In genomic region chr2:128127121-128127671, GRCm38 (mm10) we compare ENCODE assay signal across 8 mouse cellular contexts. TPM values are rescaled to one million over a fixed set of nuclear protein-coding genes. Genes with fewer than 3 reads are reported as not detected.
A peak's percentile ranks its signal among the peaks of the same experiment; 100 is the strongest.
DNase-seq lines count a peak whose midpoint lies in the region; ATAC-seq lines count a peak whose summit lies in the region.

No protein-coding gene starts in this region.

- H3K4me1 ChIP-seq in lung, embryonic 15.5 days = peaks cover 59% of the 10 kb centered on the region

- peaks cover 25% of the 10 kb centered on the region for H3K36me3 ChIP-seq in lung, embryonic 15.5 days

- ATAC-seq in hematopoietic stem cell, adult 5-6 weeks (replicated peaks in 1 of 2; ENCODE audit: insufficient read depth in 1 of 2, low FRiP score in 2 of 2, low TSS enrichment in 1 of 2, low read depth in 1 of 2, poor library complexity in 2 of 2, severe bottlenecking in 2 of 2) = peak; percentile 54 to 61
- peak; percentile 87 for ATAC-seq in lung, embryonic 15.5 days (ENCODE audit: borderline replicate concordance, extremely low read depth, low FRiP score, low TSS enrichment)

- H3K9ac ChIP-seq in lung, embryonic 15.5 days = peak overlapping the region; percentile 81

- H3K27me3 ChIP-seq in lung, embryonic 15.5 days = peaks cover 23% of the 10 kb centered on the region

- DNase-seq in MEL-GATA-1-ER (ENCODE audit: extremely low read depth, low read depth) = peak; percentile 68
- peak; percentile 76 for DNase-seq in cerebellum, adult 8-10 months
- DNase-seq in forelimb bud, embryonic 11.5 days (ENCODE audit: low read depth, low spot score) = peak; percentile 91
- DNase-seq in layer of hippocampus, adult 9-10 months (ENCODE audit: low spot score) = peak; percentile 41
- peak; percentile 83 for DNase-seq in ovary, postnatal 10 days (ENCODE audit: low spot score)
- DNase-seq in thymus, postnatal 10 days (ENCODE audit: low spot score in 2 of 2) = peak; percentile 89 to 90

- WGBS in lung, embryonic 15.5 days = under 1% methylated on average over 67 of the region's 67 CpGs

- H3K27ac ChIP-seq in lung, embryonic 15.5 days = peak overlapping the region; percentile 96

- H3K4me3 ChIP-seq in lung, embryonic 15.5 days = peak overlapping the region; percentile 70

- no peaks in the 10 kb centered on the region for H3K9me3 ChIP-seq in lung, embryonic 15.5 days

- peak overlapping the region; percentile 96 for H3K4me2 ChIP-seq in lung, embryonic 15.5 days

RNA-seq across cellular contexts. Expression of gene Bcl2l11, which starts 1.4 kb away (rescaled TPM):
- total RNA-seq in hematopoietic stem cell, adult 5-6 weeks (2017) = 57.4 and 78.4 TPM in 2 replicates
- 29.2 and 29.4 TPM in 2 replicates for polyA plus RNA-seq in lung, embryonic 15.5 days (2015; fragmentation: Nextera tagmentation; extraction: Ambion mirVana)

Comparison
In these comparisons a context has a peak if more than half of its experiments do, and no peak if none do; other contexts are left out.
1. Peak in every context shown above with its lines: DNase-seq, ATAC-seq, H3K4me3 ChIP-seq and H3K27ac ChIP-seq.
2. DNase-seq: peak in every context shown above with its lines; median percentile 91 in forelimb bud, embryonic 11.5 days; 90 in thymus, postnatal 10 days; 83 in ovary, postnatal 10 days; 76 in cerebellum, adult 8-10 months; 68 in MEL-GATA-1-ER; 41 in layer of hippocampus, adult 9-10 months.